Mouse (Mus musculus) G1E (cell line): ENCODE data around the gene Rtn4r.

Experiments
- CTCF ChIP-seq: IDR thresholded peaks from 2 replicates; pipeline ENCODE4 v1.5.1; 2012; ENCODE audit warnings: low read depth, low read length, inconsistent platforms, mixed read lengths
- GATA1 ChIP-seq: IDR thresholded peaks from 2 replicates; pipeline ENCODE4 v1.6.1; 2012; ENCODE audit warnings: borderline replicate concordance, low read length, inconsistent platforms, mixed read lengths
- POLR2AphosphoS5 ChIP-seq: IDR thresholded peaks from 2 replicates; pipeline ENCODE4 v1.6.1; 2012; ENCODE audit warnings: low read depth, low read length, inconsistent platforms; ENCODE audit not compliant: insufficient replicate concordance

- TF ChIP-seq CTCF, result no peak
- no peak for TF ChIP-seq POLR2AphosphoS5
- TF ChIP-seq GATA1, result no peak
Measured at GRCm38 (mm10) chr16:18159778-18160177, 32.3 kb downstream of the Rtn4r start.
